Mouse (Mus musculus): ENCODE results near the gene Grin2a.

- no peak for TF ChIP-seq POLR2A (IDR thresholded peaks at IDR 0.05; ENCODE audit: low read depth, low read length)
- no peak for TF ChIP-seq CTCF (conservative IDR thresholded peaks at IDR 0.05; ENCODE audit: insufficient read depth, insufficient read length, low read depth, low read length)
These were observed 377.2 kb downstream of the Grin2a start for GRCm38 (mm10) chr16:9618206-9618605.
